Mouse (Mus musculus) myocyte (in vitro differentiated cells): ENCODE data around the gene Unc119.

Source experiments
- CEBPB ChIP-seq: IDR thresholded peaks from 2 replicates; pipeline ENCODE4 v1.6.1; 2011; ENCODE audit warnings: mild to moderate bottlenecking, moderate library complexity; ENCODE audit not compliant: poor library complexity, insufficient read depth, severe bottlenecking
- E2F4 ChIP-seq: IDR thresholded peaks from one replicate; pipeline ENCODE4 v1.6.1; 2011; ENCODE audit warnings: mild to moderate bottlenecking, control low read depth, moderate library complexity; ENCODE audit not compliant: insufficient read depth
- MAX ChIP-seq: IDR thresholded peaks from one replicate; pipeline ENCODE4 v1.6.1; 2011; ENCODE audit warnings: low read depth, mild to moderate bottlenecking, control low read depth
- MYOD1 ChIP-seq, 3 experiments: IDR thresholded peaks; one replicate each; pipeline ENCODE4 v1.6.1; 2011; ENCODE audit warnings: control low read depth in 2 of 3, low read depth in 2 of 3, mild to moderate bottlenecking in 2 of 3, moderate library complexity in 1 of 3; ENCODE audit not compliant: insufficient read length in 2 of 3, control insufficient read depth in 1 of 3
- MYOG ChIP-seq, 3 experiments: IDR thresholded peaks; one replicate each; pipeline ENCODE4 v1.6.1; 2011; ENCODE audit warnings: control low read depth in 2 of 3, low read depth in 2 of 3, mild to moderate bottlenecking in 2 of 3; ENCODE audit not compliant: insufficient read length in 2 of 3, control insufficient read depth in 1 of 3, insufficient read depth in 1 of 3
- POLR2A ChIP-seq: IDR thresholded peaks from one replicate; pipeline ENCODE4 v1.6.1; 2011; ENCODE audit warnings: low read depth, mild to moderate bottlenecking, control low read depth, moderate library complexity; ENCODE audit not compliant: insufficient read length
- POLR2AphosphoS2 ChIP-seq: IDR thresholded peaks from one replicate; pipeline ENCODE4 v1.6.1; 2011; ENCODE audit warnings: low read depth, control low read depth; ENCODE audit not compliant: insufficient read length
- REST ChIP-seq: IDR thresholded peaks from one replicate; pipeline ENCODE4 v1.6.1; 2011; ENCODE audit warnings: mild to moderate bottlenecking, control low read depth, moderate library complexity; ENCODE audit not compliant: insufficient read depth, insufficient read length
- SRF ChIP-seq: IDR thresholded peaks from one replicate; pipeline ENCODE4 v1.6.1; 2011; ENCODE audit warnings: low read depth; ENCODE audit not compliant: control insufficient read depth, insufficient read length
- TCF12 ChIP-seq: IDR thresholded peaks from one replicate; pipeline ENCODE4 v1.6.1; 2011; ENCODE audit warnings: mild to moderate bottlenecking, control low read depth; ENCODE audit not compliant: poor library complexity, insufficient read depth, severe bottlenecking
- TCF3 ChIP-seq: IDR thresholded peaks from one replicate; pipeline ENCODE4 v1.6.1; 2011; ENCODE audit warnings: low read depth, control low read depth; ENCODE audit not compliant: insufficient read length
- USF1 ChIP-seq: IDR thresholded peaks from one replicate; pipeline ENCODE4 v1.6.1; 2011; ENCODE audit warnings: low read depth, mild to moderate bottlenecking, control low read depth, moderate library complexity

DNA sequence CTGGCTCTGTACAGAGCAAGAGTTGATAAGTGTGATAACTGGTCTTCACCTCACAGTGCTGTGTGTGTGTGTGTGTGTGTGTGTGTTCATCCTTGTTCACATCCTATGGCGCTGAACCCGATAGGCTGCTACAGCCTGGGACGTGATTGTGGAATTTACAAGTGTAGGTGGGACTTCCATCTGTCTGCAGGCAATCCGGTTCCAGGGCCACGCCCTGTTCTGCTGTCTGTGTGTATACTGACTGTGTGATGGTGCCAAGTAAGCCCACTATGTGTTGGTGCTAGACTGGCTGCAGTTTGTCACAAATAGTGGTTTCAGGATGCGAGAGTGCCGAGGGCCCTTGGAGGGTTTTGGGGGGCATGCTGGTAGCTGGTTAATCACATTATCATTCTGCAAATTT is 39.0 kb downstream of the Unc119 start:
- TF ChIP-seq E2F4 (no peak), MYOG (IDR thresholded peaks at IDR 0.05; ENCODE audit: control insufficient read depth in 1 of 3, insufficient read depth in 1 of 3, insufficient read length in 2 of 3, low read depth in 2 of 3) (no peak), POLR2AphosphoS2 (no peak), POLR2A (no peak), CEBPB (no peak), USF1 (no peak), MAX (no peak), TCF12 (no peak), MYOD1 (IDR thresholded peaks at IDR 0.05; ENCODE audit: control insufficient read depth in 1 of 3, insufficient read length in 2 of 3, low read depth in 2 of 3) (no peak), TCF3 (no peak), REST (no peak), SRF (no peak)
